Mouse (Mus musculus) forebrain, embryonic 15.5 days (tissue): Measurements from ENCODE around the gene 2010300C02Rik. TPM values are rescaled to one million over a fixed set of nuclear protein-coding genes. Genes with fewer than 3 reads are reported as not detected.

Experiments
- ATAC-seq: fragments of 200-750 bp; cut with Nextera tagmentation; replicated peaks from 2 replicates; pipeline ENCODE4 v1.8.0; 2017; ENCODE audit warnings: mild to moderate bottlenecking, moderate TSS enrichment, moderate library complexity
- H3K27ac ChIP-seq: fragments of 300-500 bp; sonication (generic); replicated peaks from 2 replicates; pipeline ENCODE4 v1.5.1; 2015; ENCODE audit warnings: mild to moderate bottlenecking, inconsistent platforms
- H3K27me3 ChIP-seq: fragments of 300-500 bp; sonication (generic); 2 replicates; pipeline ENCODE4 v1.6.1; 2015; ENCODE audit warnings: inconsistent platforms
- H3K36me3 ChIP-seq: fragments of 300-500 bp; sonication (generic); 2 replicates; pipeline ENCODE4 v1.6.1; 2015; ENCODE audit warnings: mild to moderate bottlenecking, inconsistent platforms
- H3K4me1 ChIP-seq: fragments of 300-500 bp; sonication (generic); 2 replicates; pipeline ENCODE4 v1.6.1; 2015; ENCODE audit warnings: inconsistent platforms
- H3K4me2 ChIP-seq: fragments of 300-500 bp; sonication (generic); replicated peaks from 2 replicates; pipeline ENCODE4 v1.6.1; 2015; ENCODE audit warnings: mild to moderate bottlenecking, inconsistent platforms
- H3K4me3 ChIP-seq: fragments of 300-500 bp; sonication (generic); 2 replicates; pipeline ENCODE4 v1.5.1; 2015; ENCODE audit warnings: mild to moderate bottlenecking, inconsistent platforms
- H3K9ac ChIP-seq: fragments of 300-500 bp; sonication (generic); replicated peaks from 2 replicates; pipeline ENCODE4 v1.6.1; 2015; ENCODE audit warnings: mild to moderate bottlenecking, inconsistent platforms
- H3K9me3 ChIP-seq: fragments of 300-500 bp; sonication (generic); 2 replicates; pipeline ENCODE4 v1.6.1; 2016; ENCODE audit warnings: inconsistent platforms
- WGBS: fragments of 180-500 bp; shearing (Covaris S2); methylation state at CpG from one replicate; pipeline ENCODE4 v1.1.7; 2015; ENCODE audit warnings: mixed read lengths; 5-methylcytosine and 5-hydroxymethylcytosine counted together
- polyA plus RNA-seq: library from polyadenylated mRNA; unstranded; fragments of >200 nt; fragmentation: Nextera tagmentation; extraction: Ambion mirVana; gene quantifications from 2 replicates; pipeline ENCODE4 v1.2.1, GENCODE M21; 2015

The 2010300C02Rik gene
- polyA plus RNA-seq, 1 experiment from 2014 or later, result 2.9 TPM

DNA sequence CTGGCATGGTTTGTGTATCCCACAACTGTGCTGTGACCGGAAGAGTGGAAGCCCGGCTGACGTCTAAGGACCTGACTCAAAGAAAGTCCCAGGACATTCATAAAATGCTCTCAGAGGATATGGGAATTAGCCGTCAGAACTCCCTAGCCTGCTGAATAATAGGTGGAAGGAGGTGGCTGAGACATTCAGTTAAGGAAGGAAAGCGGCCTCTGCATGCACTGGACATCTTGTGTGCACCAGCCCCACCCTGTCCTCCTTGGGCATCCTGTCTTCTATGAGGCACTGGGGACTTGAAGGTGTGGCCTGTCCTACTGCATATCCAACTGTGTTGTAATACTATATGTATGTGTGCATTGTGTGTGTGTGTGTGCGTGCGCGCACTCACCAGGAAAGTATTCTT, 87.5 kb downstream of the 2010300C02Rik start:
- no peaks in the 10 kb centered on the region for H3K36me3 ChIP-seq
- no peak for ATAC-seq
- WGBS, result 87% methylated on average over 8 of the region's 8 CpGs
- no peaks in the 10 kb centered on the region for H3K27me3 ChIP-seq
- no peak overlapping the region for H3K4me2 ChIP-seq
- H3K9me3 ChIP-seq, result no peaks in the 10 kb centered on the region
- no peak overlapping the region for H3K4me3 ChIP-seq
- H3K4me1 ChIP-seq, result peaks cover 4% of the 10 kb centered on the region; the same call in 1 of the 2 replicates
- H3K27ac ChIP-seq, result no peak overlapping the region
- H3K9ac ChIP-seq, result no peak overlapping the region

GRCm38 (mm10) chr1:37631456-37631855, 88.4 kb downstream of the 2010300C02Rik start:
- WGBS, result 86% methylated on average over 6 of the region's 6 CpGs
- Histone ChIP-seq H3K4me3 (no peak overlapping the region), H3K9me3 (no peaks in the 10 kb centered on the region), H3K4me2 (no peak overlapping the region), H3K4me1 (peaks cover 4% of the 10 kb centered on the region; the same call in 1 of the 2 replicates), H3K27me3 (no peaks in the 10 kb centered on the region), H3K36me3 (no peaks in the 10 kb centered on the region), H3K9ac (no peak overlapping the region), H3K27ac (no peak overlapping the region)
- no peak for ATAC-seq

DNA sequence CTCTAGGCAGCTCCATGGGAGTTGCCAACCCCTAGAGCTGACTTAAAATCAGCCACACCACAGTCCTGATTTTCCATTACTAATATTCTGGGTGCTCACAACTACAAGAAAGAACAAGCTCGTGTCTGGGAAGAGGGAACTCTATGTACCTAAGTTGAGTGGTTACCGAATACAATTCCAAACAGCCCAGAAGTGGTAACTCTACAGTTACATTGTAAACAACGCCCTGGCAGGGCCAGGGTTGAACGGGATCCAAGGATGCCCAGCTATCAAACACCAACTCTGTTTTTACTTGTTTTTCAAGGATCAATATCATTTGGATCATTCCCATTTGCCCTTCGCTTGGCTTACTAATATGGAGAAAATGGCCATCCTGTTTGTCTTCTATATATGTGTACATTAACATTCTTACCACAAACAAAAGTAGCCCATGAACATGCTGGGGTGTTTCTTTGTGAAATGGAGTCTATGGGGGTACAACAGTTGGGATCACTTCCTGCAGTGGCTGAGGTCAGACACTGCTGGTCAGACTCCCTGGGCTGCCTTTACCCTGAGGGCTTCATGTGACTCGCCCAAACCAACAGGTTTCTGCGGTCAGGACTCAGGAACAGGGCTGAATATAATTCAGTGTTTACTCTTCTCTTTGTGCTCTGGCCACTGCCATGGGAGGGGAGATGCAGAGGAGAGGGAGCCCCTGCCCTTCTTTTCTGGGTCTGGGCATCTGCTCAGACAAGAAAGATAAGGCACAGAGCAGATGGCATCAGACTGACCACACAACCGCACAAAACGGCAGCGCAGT, 89.3 kb downstream of the 2010300C02Rik start:
- 90% methylated on average over 10 of the region's 10 CpGs for WGBS
- ATAC-seq, result no peak
- H3K27me3 ChIP-seq, result no peaks in the 10 kb centered on the region
- H3K9me3 ChIP-seq, result no peaks in the 10 kb centered on the region
- no peaks in the 10 kb centered on the region for H3K36me3 ChIP-seq
- peaks cover 4% of the 10 kb centered on the region; the same call in 1 of the 2 replicates for H3K4me1 ChIP-seq
- H3K9ac ChIP-seq, result no peak overlapping the region
- no peak overlapping the region for H3K4me2 ChIP-seq
- H3K27ac ChIP-seq, result no peak overlapping the region
- H3K4me3 ChIP-seq, result no peak overlapping the region

DNA sequence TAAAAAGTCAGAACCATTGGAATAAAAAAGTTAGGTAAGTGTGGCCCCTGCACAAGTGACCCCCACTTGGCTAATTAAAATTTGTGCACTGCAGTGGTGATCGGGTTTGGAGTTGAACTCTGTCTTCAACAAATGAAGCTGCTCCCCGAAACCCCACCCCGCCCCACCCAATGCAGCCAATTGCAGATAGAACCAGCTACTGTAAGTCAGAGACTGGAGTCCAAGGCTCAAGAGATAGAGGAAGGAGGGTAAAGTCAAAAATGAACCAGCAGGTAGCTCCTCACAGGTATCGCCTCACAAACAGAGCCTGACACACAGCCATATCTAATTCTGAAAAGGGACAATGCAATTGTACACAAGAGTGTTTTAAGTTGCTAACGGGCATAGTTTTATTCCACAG, 90.0 kb downstream of the 2010300C02Rik start:
- 94% methylated on average over 5 of the region's 5 CpGs for WGBS

GRCm38 (mm10) chr1:37628749-37629148, 91.1 kb downstream of the 2010300C02Rik start:
- WGBS, result 54% methylated on average over 6 of the region's 6 CpGs
- Histone ChIP-seq H3K27me3 (no peaks in the 10 kb centered on the region), H3K4me1 (peaks cover 4% of the 10 kb centered on the region; the same call in 1 of the 2 replicates), H3K9me3 (no peaks in the 10 kb centered on the region), H3K4me3 (no peak overlapping the region), H3K4me2 (no peak overlapping the region), H3K27ac (no peak overlapping the region), H3K36me3 (no peaks in the 10 kb centered on the region), H3K9ac (no peak overlapping the region)
- ATAC-seq, result no peak

More for the DNA sequence above, 90.0 kb downstream of the 2010300C02Rik start:
- Histone ChIP-seq H3K9ac (no peak overlapping the region), H3K4me1 (peaks cover 4% of the 10 kb centered on the region; the same call in 1 of the 2 replicates), H3K4me3 (no peak overlapping the region), H3K36me3 (no peaks in the 10 kb centered on the region), H3K27ac (no peak overlapping the region), H3K4me2 (no peak overlapping the region), H3K27me3 (no peaks in the 10 kb centered on the region), H3K9me3 (no peaks in the 10 kb centered on the region)
- no peak for ATAC-seq

DNA sequence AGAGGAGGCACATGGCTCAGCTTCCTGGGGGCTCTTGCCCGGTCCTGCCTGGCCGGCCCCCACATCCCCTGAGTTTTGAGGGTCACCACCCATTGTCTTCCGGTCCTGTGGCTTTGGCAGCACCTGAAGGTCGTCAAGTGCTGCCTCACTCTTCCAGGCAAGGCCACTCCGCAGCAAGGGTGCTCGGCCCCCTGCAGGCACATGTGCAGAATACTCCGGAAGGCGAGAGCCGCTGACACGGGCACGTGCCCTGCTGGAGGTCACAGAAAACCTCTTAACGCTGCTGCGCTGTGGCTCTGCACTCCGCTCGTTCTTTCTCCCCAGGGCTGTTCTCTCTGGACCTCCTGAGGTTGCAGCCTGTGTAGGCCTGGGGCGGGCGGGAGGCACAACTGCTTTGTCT, 95.7 kb downstream of the 2010300C02Rik start:
- no peak overlapping the region for H3K4me3 ChIP-seq
- no peak overlapping the region for H3K27ac ChIP-seq
- H3K9ac ChIP-seq, result no peak overlapping the region
- no peaks in the 10 kb centered on the region for H3K27me3 ChIP-seq
- peaks cover 4% of the 10 kb centered on the region; the same call in 1 of the 2 replicates for H3K4me1 ChIP-seq
- 86% methylated on average over 17 of the region's 17 CpGs for WGBS
- H3K9me3 ChIP-seq, result no peaks in the 10 kb centered on the region
- H3K36me3 ChIP-seq, result no peaks in the 10 kb centered on the region
- H3K4me2 ChIP-seq, result no peak overlapping the region
- no peak for ATAC-seq

- Histone ChIP-seq H3K4me1 (no peaks in the 10 kb centered on the region), H3K27ac (no peak overlapping the region), H3K4me2 (no peak overlapping the region), H3K9ac (no peak overlapping the region), H3K36me3 (no peaks in the 10 kb centered on the region), H3K27me3 (no peaks in the 10 kb centered on the region), H3K4me3 (no peak overlapping the region), H3K9me3 (no peaks in the 10 kb centered on the region)
- no peak for ATAC-seq
- WGBS, result 80% methylated on average over 6 of the region's 6 CpGs
These were observed 97.8 kb downstream of the 2010300C02Rik start for GRCm38 (mm10) chr1:37622049-37622448.

GRCm38 (mm10) chr1:37619542-37619941, 100.3 kb downstream of the 2010300C02Rik start:
- Histone ChIP-seq H3K4me3 (no peak overlapping the region), H3K27me3 (no peaks in the 10 kb centered on the region), H3K9me3 (no peaks in the 10 kb centered on the region), H3K36me3 (no peaks in the 10 kb centered on the region), H3K4me2 (no peak overlapping the region), H3K27ac (no peak overlapping the region), H3K9ac (no peak overlapping the region), H3K4me1 (no peaks in the 10 kb centered on the region)
- no peak for ATAC-seq
- 97% methylated on average over 1 of the region's 1 CpGs for WGBS

DNA sequence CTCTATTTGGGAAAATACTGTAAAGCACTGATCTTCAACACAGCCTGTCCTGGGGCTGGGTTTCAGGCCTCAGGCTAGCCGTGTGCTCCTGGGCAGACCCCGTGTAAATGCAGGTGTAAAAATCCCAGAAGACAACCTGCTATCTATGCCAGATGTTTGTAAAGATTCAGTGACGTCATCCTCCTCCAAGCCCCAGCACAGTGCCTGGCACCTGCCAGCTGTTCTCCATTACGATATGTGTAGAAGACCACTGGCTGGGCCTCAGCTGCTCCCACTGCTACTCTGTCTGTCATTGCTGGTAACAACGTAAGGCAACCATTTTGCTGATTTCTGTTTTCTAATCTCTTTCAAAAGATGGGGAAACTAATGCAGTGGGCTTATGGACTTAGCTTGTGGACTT, 102.8 kb downstream of the 2010300C02Rik start:
- H3K27me3 ChIP-seq, result no peaks in the 10 kb centered on the region
- H3K9ac ChIP-seq, result no peak overlapping the region
- H3K36me3 ChIP-seq, result no peaks in the 10 kb centered on the region
- H3K9me3 ChIP-seq, result no peaks in the 10 kb centered on the region
- no peaks in the 10 kb centered on the region for H3K4me1 ChIP-seq
- ATAC-seq, result no peak
- H3K4me3 ChIP-seq, result no peak overlapping the region
- no peak overlapping the region for H3K27ac ChIP-seq
- no peak overlapping the region for H3K4me2 ChIP-seq
- WGBS, result 83% methylated on average over 5 of the region's 5 CpGs

- H3K9ac ChIP-seq, result no peak overlapping the region
- WGBS, result 27% methylated on average over 4 of the region's 4 CpGs
- no peak overlapping the region for H3K27ac ChIP-seq
- no peak for ATAC-seq
- no peak overlapping the region for H3K4me2 ChIP-seq
- H3K36me3 ChIP-seq, result no peaks in the 10 kb centered on the region
- no peaks in the 10 kb centered on the region for H3K27me3 ChIP-seq
- no peak overlapping the region for H3K4me3 ChIP-seq
- no peaks in the 10 kb centered on the region for H3K4me1 ChIP-seq
- H3K9me3 ChIP-seq, result no peaks in the 10 kb centered on the region
These were observed 103.3 kb downstream of the 2010300C02Rik start for GRCm38 (mm10) chr1:37616569-37616968.

DNA sequence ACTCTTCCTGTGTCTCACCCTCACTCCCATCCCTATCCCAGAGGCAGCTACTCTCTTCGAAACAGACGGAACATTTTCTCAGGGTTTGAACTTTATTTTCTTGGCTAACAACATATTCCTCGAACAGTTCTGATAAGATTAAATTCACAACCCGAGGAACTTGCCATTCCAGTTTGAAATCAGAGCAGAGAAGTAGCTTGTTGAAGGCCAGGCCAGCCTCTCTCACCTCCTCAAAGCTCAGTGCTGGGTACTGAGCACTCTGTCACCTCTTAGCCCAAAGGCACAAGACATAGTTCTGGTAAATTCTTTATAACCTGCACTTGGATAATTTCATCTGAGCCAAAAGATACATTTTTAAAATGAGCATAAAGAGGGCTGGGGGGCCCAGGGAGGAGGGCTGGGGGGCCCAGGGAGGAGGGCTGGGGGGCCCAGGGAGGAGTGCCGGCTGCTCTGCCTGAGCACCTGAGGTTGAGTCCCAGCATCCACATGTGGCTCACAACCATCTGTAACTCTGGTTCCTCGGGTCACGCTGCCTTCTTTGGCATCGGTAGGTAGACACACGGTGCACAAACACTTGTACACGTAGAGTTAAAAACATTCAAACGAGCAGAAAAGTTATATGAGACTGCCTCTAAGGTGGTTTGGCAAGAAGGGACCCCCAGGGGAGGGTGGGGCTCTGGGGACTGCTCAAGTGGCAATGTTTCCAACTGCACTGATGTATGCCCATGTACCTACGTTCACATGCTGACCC, 104.4 kb downstream of the 2010300C02Rik start:
- no peak overlapping the region for H3K27ac ChIP-seq
- ATAC-seq, result no peak
- WGBS, result 85% methylated on average over 12 of the region's 12 CpGs

GRCm38 (mm10) chr1:37614836-37615235, 105.0 kb downstream of the 2010300C02Rik start:
- H3K4me1 ChIP-seq, result no peaks in the 10 kb centered on the region
- no peaks in the 10 kb centered on the region for H3K36me3 ChIP-seq

More for the DNA sequence above, 104.4 kb downstream of the 2010300C02Rik start:
- no peaks in the 10 kb centered on the region for H3K27me3 ChIP-seq
- H3K9me3 ChIP-seq, result no peaks in the 10 kb centered on the region
- H3K36me3 ChIP-seq, result no peaks in the 10 kb centered on the region
- no peaks in the 10 kb centered on the region for H3K4me1 ChIP-seq
- H3K4me3 ChIP-seq, result no peak overlapping the region
- H3K9ac ChIP-seq, result no peak overlapping the region
- no peak overlapping the region for H3K4me2 ChIP-seq

More at GRCm38 (mm10) chr1:37614836-37615235, 105.0 kb downstream of the 2010300C02Rik start:
- no peak overlapping the region for H3K27ac ChIP-seq
- H3K9me3 ChIP-seq, result no peaks in the 10 kb centered on the region
- 85% methylated on average over 7 of the region's 7 CpGs for WGBS
- no peak overlapping the region for H3K9ac ChIP-seq
- H3K27me3 ChIP-seq, result no peaks in the 10 kb centered on the region
- no peak for ATAC-seq
- no peak overlapping the region for H3K4me3 ChIP-seq
- H3K4me2 ChIP-seq, result no peak overlapping the region
